Mouse (Mus musculus): ENCODE measurements around the gene Gcn1l1. TPM values are rescaled to one million over a fixed set of nuclear protein-coding genes. Genes with fewer than 3 reads are reported as not detected.
A peak's percentile ranks its signal among the peaks of the same experiment; 100 is the strongest.
"Not testable (repeated sequence)": the region's sequence is repeated elsewhere in the genome, so short reads cannot be mapped to it uniquely, and the experiment has no call there.

Gene Gcn1l1
- total RNA-seq, 2 experiments from 2014 or later = 70.7 to 73.2 TPM

DNA sequence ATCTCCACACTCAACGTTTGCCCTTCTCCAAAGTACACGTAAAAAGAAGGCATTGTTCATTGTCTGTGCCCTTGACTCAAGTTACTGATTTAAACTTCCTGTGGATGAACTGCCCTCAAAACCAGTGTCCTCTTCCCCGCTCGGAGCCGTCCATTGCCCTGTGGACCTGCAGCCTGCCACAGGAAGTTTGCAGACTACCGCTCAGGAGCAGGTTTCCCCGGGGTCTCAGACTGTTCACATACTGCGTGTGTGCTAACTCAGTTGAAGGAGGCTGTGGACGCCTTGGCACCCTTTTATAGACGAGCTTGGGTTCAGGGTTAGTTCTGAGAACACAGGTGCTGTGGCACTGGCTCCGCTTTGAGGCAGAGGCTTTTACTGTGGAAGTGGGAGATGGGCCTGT, 4.3 kb downstream of the Gcn1l1 start:
- TF ChIP-seq CTCF (IDR thresholded peaks at IDR 0.05) = no peak
- no peak for DNase-seq (ENCODE audit: extremely low spot score in 1 of 2, low spot score in 2 of 2)
- Histone ChIP-seq H3K27ac (no peak overlapping the region), H3K4me3 (no peak overlapping the region)
- intact Hi-C loops (cut with DNase I) = no loop called here

DNA sequence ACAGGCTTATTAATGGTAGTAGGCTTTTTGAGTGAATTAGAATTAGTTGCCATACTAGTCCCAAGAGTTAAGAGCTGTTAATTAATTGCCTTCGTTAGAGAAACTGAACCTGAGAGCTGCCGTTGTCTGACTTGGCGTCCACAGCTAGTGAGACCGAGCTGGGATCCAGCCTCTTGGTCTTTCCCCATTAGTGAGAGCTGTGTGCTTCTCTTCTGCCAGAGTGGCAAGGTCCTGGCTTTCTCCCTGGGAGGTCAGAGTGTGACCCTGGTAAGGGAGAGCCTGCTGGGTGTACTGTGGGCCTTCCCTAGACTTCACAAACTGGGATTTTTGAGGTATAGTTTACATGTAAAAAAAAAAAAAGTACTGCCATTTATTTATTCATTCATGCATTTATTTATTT, 4.7 kb downstream of the Gcn1l1 start:
- Histone ChIP-seq H3K4me3 (no peak overlapping the region), H3K27ac (no peak overlapping the region)
- DNase-seq (ENCODE audit: extremely low spot score in 1 of 2, low spot score in 2 of 2) = no peak
- TF ChIP-seq CTCF (IDR thresholded peaks at IDR 0.05) = no peak
- intact Hi-C loops (cut with DNase I) = loop anchor here (5.0 to 10.0 kb wide), 2 partner anchors 43 to 155 kb away; no protein-coding TSS in a partner anchor

DNA sequence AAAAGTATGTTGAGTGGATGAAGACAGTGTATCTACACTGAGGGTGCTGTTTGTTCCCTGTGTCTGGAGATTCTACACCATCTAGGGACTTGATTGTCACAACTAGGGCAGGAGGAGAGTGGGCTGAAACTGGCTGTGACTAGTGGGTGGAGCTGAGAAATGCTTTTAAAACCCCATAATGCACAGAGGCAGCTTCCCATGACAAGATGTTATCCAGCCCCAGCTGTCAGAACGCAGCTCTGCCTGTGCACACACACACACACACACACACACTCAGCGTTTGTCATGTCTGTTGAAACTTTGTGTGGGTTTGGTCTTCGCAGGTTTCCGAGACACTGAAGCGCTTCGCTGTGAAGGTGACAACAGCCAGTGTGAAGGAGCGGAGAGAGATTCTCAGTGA, 6.0 kb downstream of the Gcn1l1 start:
- intact Hi-C loops (cut with DNase I) = loop anchor here (5.0 to 10.0 kb wide), 2 partner anchors 41 to 154 kb away; no protein-coding TSS in a partner anchor
- DNase-seq (ENCODE audit: extremely low spot score in 1 of 2, low spot score in 2 of 2) = peak; percentile 54 to 73
- H3K27ac ChIP-seq = no peak overlapping the region
- no peak for TF ChIP-seq CTCF (IDR thresholded peaks at IDR 0.05)
- no peak overlapping the region for H3K4me3 ChIP-seq

DNA sequence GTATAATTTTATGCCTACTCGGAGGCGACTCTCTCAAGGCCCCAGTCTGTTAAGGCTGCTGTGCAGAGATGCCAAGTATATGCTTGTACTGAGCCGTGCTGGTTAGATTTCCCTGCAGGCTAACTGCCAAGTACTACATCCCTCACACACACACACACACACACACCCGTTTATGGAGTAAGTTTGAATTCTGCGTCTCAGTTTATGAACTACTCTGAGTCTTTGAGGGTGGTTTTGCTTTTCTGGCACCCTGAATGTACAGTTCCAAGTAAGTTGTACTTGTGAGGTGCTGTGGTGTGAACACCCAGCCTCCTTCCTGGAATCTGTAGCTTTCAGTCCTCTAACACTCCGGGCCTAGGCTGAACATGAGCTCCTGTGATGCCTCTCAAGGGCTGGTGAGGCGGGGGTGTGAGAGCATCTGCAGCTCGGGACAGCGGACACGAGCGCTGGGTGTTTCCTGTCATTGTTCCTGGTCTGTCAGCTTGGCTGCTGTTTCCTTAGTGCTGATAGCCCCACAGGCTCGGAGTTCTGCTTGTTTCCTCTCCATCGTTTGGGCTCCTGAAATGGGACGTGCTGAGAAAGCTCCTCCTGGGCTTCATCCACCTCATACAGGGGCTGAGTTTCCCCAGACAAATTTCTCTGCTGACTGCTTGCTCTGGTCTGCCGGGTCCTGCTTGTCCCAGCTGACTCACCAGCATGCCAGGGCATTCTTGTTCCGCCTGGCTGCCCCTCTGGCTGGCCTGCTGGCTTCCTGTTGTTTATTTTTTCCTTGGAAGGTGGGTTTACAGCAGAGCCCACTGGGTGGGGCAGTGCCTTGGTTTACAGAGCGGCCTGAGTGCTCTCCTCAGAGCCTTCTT, 7.9 kb downstream of the Gcn1l1 start:
- peak overlapping the region; percentile 6 for H3K27ac ChIP-seq

DNA sequence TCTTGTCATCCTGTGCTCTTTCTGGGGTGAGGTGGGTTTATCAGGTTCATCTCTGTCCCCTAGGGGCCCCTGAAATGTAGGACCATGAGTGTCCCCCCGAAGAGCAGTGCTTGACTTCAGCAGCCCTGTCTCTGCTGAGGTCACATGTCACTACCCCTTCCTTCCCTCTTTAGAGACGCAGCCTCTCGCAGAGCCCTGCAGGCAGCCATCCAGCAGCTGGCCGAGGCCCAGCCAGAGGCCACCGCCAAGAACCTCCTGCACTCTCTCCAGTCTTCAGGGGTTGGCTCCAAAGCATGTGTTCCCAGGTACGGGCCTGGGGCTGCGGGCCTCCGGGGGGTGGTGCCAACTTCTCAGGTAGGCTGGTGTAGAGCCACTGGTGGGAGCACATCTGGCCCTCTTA, 9.9 kb downstream of the Gcn1l1 start:
- Histone ChIP-seq H3K4me3 (no peak overlapping the region), H3K27ac (no peak overlapping the region)
- intact Hi-C loops (cut with DNase I) = loop anchor here (5.0 to 10.0 kb wide), 2 partner anchors 37 to 150 kb away; no protein-coding TSS in a partner anchor
- no peak for TF ChIP-seq CTCF (IDR thresholded peaks at IDR 0.05)
- DNase-seq (ENCODE audit: extremely low spot score in 1 of 2, low spot score in 2 of 2) = peak in 1 of 2 experiments; percentile 35

More for the DNA sequence above, 7.9 kb downstream of the Gcn1l1 start:
- H3K4me3 ChIP-seq = no peak overlapping the region
- intact Hi-C loops (cut with DNase I) = loop anchor here (5.0 to 10.0 kb wide), 2 partner anchors 39 to 152 kb away; no protein-coding TSS in a partner anchor
- TF ChIP-seq CTCF (IDR thresholded peaks at IDR 0.05) = no peak
- DNase-seq (ENCODE audit: extremely low spot score in 1 of 2, low spot score in 2 of 2) = no peak

DNA sequence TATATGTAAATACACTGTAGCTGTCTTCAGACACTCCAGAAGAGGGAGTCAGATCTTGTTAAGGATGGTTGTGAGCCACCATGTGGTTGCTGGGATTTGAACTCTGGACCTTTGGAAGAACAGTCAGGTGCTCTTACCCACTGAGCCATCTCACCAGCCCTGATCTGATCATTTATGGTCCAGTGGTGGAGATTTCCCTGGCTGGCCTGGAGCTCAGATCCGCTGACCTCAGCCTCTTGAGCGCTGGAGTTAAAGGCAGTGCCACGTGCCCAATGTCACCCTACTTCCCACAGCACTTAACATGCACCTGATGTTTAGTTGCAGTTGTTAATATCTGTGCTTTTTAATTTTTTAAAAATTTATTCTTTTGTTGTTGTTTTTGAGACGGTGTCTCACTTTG, 12.6 kb downstream of the Gcn1l1 start:
- H3K27ac ChIP-seq; H3K4me3 ChIP-seq; DNase-seq (ENCODE audit: extremely low spot score in 1 of 2, low spot score in 2 of 2): not testable (repeated sequence)
- intact Hi-C loops (cut with DNase I) = loop anchor here (10.0 kb wide), 1 partner anchor 147 kb away; no protein-coding TSS in a partner anchor

DNA sequence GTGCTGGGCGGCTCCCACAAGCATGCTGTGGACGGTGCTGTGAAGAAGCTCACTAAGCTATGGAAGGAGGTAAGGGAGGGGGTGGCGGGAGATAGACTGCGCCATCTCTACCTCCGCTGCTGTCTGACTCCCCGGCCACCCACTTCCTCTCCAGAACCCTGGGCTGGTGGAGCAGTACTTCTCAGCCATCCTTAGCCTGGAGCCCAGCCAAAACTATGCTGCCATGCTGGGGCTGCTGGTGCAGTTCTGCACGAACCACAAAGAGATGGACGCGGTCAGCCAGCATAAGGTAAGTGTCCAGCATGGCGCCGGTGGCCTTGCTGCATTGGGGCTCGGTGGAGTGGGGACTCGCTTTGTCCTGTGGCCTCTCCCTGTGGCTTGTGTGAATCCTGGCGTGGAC, 13.9 kb downstream of the Gcn1l1 start:
- intact Hi-C loops (cut with DNase I) = loop anchor here (10.0 kb wide), 1 partner anchor 146 kb away; no protein-coding TSS in a partner anchor
- Histone ChIP-seq H3K4me3 (no peak overlapping the region), H3K27ac (no peak overlapping the region)
- TF ChIP-seq CTCF (IDR thresholded peaks at IDR 0.05) = no peak
- no peak for DNase-seq (ENCODE audit: extremely low spot score in 1 of 2, low spot score in 2 of 2)

DNA sequence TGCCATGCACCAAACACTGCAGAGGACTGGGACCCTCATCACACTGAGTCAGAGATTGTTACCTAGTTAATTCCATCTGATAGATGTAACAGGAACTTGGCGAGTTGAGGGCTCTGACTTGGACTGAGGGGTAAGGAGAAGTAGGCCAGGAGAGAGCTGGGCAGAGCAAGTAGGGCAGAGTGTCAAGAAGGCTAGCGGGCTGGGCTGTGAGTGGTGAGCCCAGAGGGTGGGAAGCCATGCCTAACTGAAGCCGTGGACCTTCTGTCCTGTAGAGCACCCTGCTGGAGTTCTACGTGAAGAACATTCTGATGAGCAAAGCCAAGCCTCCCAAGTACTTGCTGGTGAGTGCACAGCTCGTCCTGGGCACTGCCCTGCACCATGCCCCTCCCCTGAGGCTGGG, 14.3 kb downstream of the Gcn1l1 start:
- no peak for DNase-seq (ENCODE audit: extremely low spot score in 1 of 2, low spot score in 2 of 2)
- intact Hi-C loops (cut with DNase I) = loop anchor here (10.0 kb wide), 1 partner anchor 145 kb away; no protein-coding TSS in a partner anchor
- Histone ChIP-seq H3K4me3 (no peak overlapping the region), H3K27ac (no peak overlapping the region)
- TF ChIP-seq CTCF (IDR thresholded peaks at IDR 0.05) = no peak

DNA sequence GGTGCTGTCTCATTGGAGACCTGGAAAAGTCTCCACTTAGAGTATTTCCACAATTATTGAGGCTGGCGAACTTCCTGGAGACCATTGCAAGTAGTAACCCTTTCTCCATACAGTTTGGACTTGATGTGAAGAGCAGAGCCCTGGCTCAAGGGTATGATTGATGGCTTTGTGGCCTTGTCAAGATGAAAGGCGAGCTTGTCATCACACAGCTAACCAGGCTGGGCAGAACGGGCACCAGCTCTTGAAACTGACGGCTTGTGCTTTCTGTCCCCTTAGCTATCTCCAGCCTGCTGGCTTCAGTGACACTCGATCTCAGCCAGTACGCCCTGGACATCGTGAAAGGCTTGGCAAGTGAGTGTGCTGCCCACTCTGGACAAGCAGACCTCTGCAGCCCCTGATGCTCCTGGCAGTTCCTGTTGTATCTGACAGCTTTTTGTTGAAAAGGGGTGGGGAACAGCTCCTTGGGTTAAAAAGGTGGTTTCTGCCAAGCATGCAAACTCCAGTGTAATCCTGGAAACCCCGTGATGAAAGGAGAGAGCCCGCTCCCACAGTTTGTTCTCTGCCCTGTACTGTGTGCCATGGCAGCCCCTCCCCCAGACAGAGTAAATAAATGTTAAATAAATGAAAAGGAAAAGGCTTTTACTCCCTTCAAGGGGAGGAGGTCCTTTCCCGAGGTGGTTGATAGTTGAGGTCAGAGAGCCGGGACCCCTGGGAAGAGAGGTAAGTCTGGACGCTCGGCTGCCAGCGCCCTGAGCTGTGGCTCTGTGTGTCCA, 15.4 kb downstream of the Gcn1l1 start:
- no peak for TF ChIP-seq CTCF (IDR thresholded peaks at IDR 0.05)
- DNase-seq (ENCODE audit: extremely low spot score in 1 of 2, low spot score in 2 of 2) = no peak
- intact Hi-C loops (cut with DNase I) = no loop called here
- H3K27ac ChIP-seq = no peak overlapping the region
- no peak overlapping the region for H3K4me3 ChIP-seq

DNA sequence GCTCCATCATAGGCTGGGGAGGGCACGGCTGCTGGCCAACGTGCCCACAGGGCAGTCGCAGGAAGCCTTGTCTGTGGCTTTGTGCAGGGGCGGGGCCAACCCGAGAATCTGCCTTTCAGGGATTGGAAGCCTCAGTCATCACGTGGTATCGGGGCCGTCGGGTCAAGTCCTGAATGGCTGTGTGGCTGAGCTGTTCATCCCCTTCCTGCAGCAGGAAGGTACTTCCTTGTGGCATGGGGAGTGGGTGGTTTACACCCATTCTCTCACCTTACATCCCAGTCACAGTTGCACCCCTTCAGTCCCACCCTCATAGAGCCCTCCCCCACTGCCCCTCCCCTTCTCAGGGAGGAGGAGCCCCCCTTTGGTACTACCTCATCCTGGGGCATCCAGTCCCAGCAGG, 16.6 kb downstream of the Gcn1l1 start:
- intact Hi-C loops (cut with DNase I) = no loop called here
- H3K27ac ChIP-seq = no peak overlapping the region
- no peak for TF ChIP-seq CTCF (IDR thresholded peaks at IDR 0.05)

DNA sequence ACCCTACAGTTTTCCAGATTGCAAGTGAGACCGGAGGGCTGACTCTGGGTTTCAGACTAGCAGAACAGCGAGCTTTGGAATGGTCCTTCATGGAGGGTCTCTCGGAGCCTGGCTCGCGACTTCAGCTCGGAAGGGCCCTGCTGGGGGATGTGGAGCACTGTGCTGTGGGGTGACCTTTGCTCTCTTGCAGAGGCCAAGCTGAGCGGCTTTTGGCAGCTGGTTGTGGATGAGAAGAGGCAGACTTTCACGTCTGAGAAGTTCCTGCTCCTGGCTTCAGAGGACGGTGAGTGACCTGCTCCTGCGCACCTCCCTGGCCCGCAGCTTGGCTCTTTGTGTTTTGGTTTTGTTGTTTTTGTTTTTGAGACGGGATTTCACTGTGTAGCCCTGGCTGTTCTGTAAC, 20.6 kb downstream of the Gcn1l1 start:
- no peak for TF ChIP-seq CTCF (IDR thresholded peaks at IDR 0.05)
- H3K27ac ChIP-seq = no peak overlapping the region
- intact Hi-C loops (cut with DNase I) = no loop called here
- H3K4me3 ChIP-seq = no peak overlapping the region
- no peak for DNase-seq (ENCODE audit: extremely low spot score in 1 of 2, low spot score in 2 of 2)

More for the DNA sequence above, 16.6 kb downstream of the Gcn1l1 start:
- no peak for DNase-seq (ENCODE audit: extremely low spot score in 1 of 2, low spot score in 2 of 2)
- H3K4me3 ChIP-seq = no peak overlapping the region

DNA sequence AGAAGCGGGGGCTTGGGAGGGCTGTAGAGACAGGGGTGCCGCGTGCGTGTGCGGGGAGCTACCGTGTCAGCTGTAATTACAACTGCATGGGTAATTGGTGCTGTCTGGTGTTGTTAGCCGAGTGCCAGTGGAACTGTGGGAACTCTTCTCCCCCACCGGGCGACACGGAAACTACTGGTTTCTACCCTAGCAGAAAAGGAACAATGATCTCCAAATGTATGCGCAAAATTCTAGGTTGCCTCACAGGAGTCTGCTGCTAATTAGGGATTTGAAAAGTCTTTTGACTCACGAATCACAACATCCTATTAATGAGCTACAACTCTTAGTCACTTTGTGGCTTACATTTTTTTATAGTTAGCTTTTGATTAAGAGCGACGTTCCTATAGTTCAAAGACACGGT, 21.1 kb downstream of the Gcn1l1 start:
- no peak overlapping the region for H3K4me3 ChIP-seq
- intact Hi-C loops (cut with DNase I) = no loop called here
- H3K27ac ChIP-seq = no peak overlapping the region
- no peak for DNase-seq (ENCODE audit: extremely low spot score in 1 of 2, low spot score in 2 of 2)
- no peak for TF ChIP-seq CTCF (IDR thresholded peaks at IDR 0.05)
